In genomic region chr10:8323304-8323765, GRCm38 (mm10) we compare ENCODE assay signal across 9 mouse cellular contexts.
DNase-seq lines count a peak whose midpoint lies in the region; ATAC-seq and TF ChIP-seq lines count a peak whose summit lies in the region.
"Had no signal": no experiment of that assay in that cellular context is flagged by ENCODE, and none has a peak within 500 bp of the region (broad histone marks: within the 10 kb centered on the region; RNA-seq: fewer than 3 reads in every experiment).

No protein-coding gene starts in this region.

- intact Hi-C loops in left cerebral cortex, postnatal 14 days (cut with DNase I) = loop anchor here (5.0 kb wide), 1 partner anchor 194 kb away; the partner anchor contains the start of gene Ust

- H3K9me3 ChIP-seq in heart, embryonic 10.5 days = no peaks in the 10 kb centered on the region
- H3K9me3 ChIP-seq in forebrain, embryonic 13.5 days (replicated peaks) = no peaks in the 10 kb centered on the region
- no peaks in the 10 kb centered on the region for H3K9me3 ChIP-seq in hindbrain, embryonic 14.5 days (ENCODE audit: control insufficient read depth, low read length)

- DNase-seq in heart, adult 18-20 months = peak; percentile 51 to 83
- DNase-seq in heart, embryonic 10.5 days (ENCODE audit: low spot score) = no peak
- peak; percentile 60 for DNase-seq in brain, embryonic 14.5 days (ENCODE audit: low read depth)
- peak; percentile 68 for DNase-seq in hindbrain, embryonic 14.5 days (ENCODE audit: low spot score)
- DNase-seq in left cerebral cortex, postnatal 14 days (ENCODE audit: low spot score in 2 of 2) = peak; percentile 27 to 69
- peak; percentile 68 for DNase-seq in neural tube, embryonic 10.5 days (ENCODE audit: extremely low spot score, low spot score)

- TF ChIP-seq CTCF in brain, embryonic 14.5 days (IDR thresholded peaks at IDR 0.05; ENCODE audit: borderline replicate concordance, extremely low read depth, insufficient read depth, insufficient read length) = peak; percentile 85
- peak; percentile 68 for TF ChIP-seq CTCF in testis, adult 2 months (IDR thresholded peaks at IDR 0.05; ENCODE audit: control insufficient read depth, insufficient read depth, insufficient replicate concordance, low read depth, low read length)

- no peak for TF ChIP-seq POLR2A in brain, embryonic 14.5 days (IDR thresholded peaks at IDR 0.05; ENCODE audit: borderline replicate concordance, extremely low read depth, insufficient read depth, insufficient read length, poor library complexity, severe bottlenecking)
- no peak for TF ChIP-seq POLR2A in testis, adult 2 months (IDR thresholded peaks at IDR 0.05; ENCODE audit: control insufficient read depth, low read depth, low read length)

- WGBS in heart, embryonic 10.5 days = 46% methylated on average over 2 of the region's 2 CpGs
- WGBS in forebrain, embryonic 13.5 days = 44% methylated on average over 2 of the region's 2 CpGs
- WGBS in hindbrain, embryonic 14.5 days = 42% methylated on average over 2 of the region's 2 CpGs

- no peaks in the 10 kb centered on the region for H3K36me3 ChIP-seq in heart, embryonic 10.5 days
- H3K36me3 ChIP-seq in forebrain, embryonic 13.5 days (ENCODE audit: poor library complexity, severe bottlenecking) = no peaks in the 10 kb centered on the region
- H3K36me3 ChIP-seq in hindbrain, embryonic 14.5 days (replicated peaks; ENCODE audit: control insufficient read depth, insufficient read depth) = no peaks in the 10 kb centered on the region
- no peaks in the 10 kb centered on the region for H3K36me3 ChIP-seq in testis, adult 2 months (ENCODE audit: control insufficient read depth, insufficient read depth, low read length)
- H3K36me3 ChIP-seq: midbrain, embryonic 12.5 days had no signal

- no peak overlapping the region for H3K4me2 ChIP-seq in forebrain, embryonic 13.5 days
- no peak overlapping the region for H3K4me2 ChIP-seq in hindbrain, embryonic 14.5 days (replicated peaks)
- H3K4me2 ChIP-seq: midbrain, embryonic 12.5 days had no signal

- H3K4me3 ChIP-seq in heart, embryonic 10.5 days = no peak overlapping the region
- H3K4me3 ChIP-seq in forebrain, embryonic 13.5 days = no peak overlapping the region
- no peak overlapping the region for H3K4me3 ChIP-seq in hindbrain, embryonic 14.5 days (replicated peaks; ENCODE audit: low read length)
- H3K4me3 ChIP-seq in testis, adult 2 months (ENCODE audit: control insufficient read depth, low read depth, low read length) = no peak overlapping the region
- H3K4me3 ChIP-seq: midbrain, embryonic 12.5 days had no signal

- H3K27ac ChIP-seq in heart, embryonic 10.5 days = no peak overlapping the region
- H3K27ac ChIP-seq in forebrain, embryonic 13.5 days = no peak overlapping the region
- no peak overlapping the region for H3K27ac ChIP-seq in hindbrain, embryonic 14.5 days
- H3K27ac ChIP-seq in testis, adult 2 months (ENCODE audit: control insufficient read depth, insufficient read depth, low read depth, low read length) = no peak overlapping the region
- H3K27ac ChIP-seq: midbrain, embryonic 12.5 days had no signal

- H3K4me1 ChIP-seq in heart, embryonic 10.5 days = no peaks in the 10 kb centered on the region
- H3K4me1 ChIP-seq in forebrain, embryonic 13.5 days = no peaks in the 10 kb centered on the region
- H3K4me1 ChIP-seq in hindbrain, embryonic 14.5 days (replicated peaks; ENCODE audit: control insufficient read depth, insufficient read depth, low read length) = no peaks in the 10 kb centered on the region
- no peaks in the 10 kb centered on the region for H3K4me1 ChIP-seq in testis, adult 2 months (ENCODE audit: control insufficient read depth, insufficient read depth, low read length)
- H3K4me1 ChIP-seq: midbrain, embryonic 12.5 days had no signal

- no peak overlapping the region for H3K9ac ChIP-seq in forebrain, embryonic 13.5 days
- H3K9ac ChIP-seq in hindbrain, embryonic 14.5 days = no peak overlapping the region
- H3K9ac ChIP-seq: midbrain, embryonic 12.5 days had no signal

- H3K27me3 ChIP-seq in heart, embryonic 10.5 days (ENCODE audit: insufficient read depth, poor library complexity, severe bottlenecking) = no peaks in the 10 kb centered on the region
- no peaks in the 10 kb centered on the region for H3K27me3 ChIP-seq in forebrain, embryonic 13.5 days
- no peaks in the 10 kb centered on the region for H3K27me3 ChIP-seq in hindbrain, embryonic 14.5 days (ENCODE audit: control insufficient read depth, insufficient read depth, low read length)
- H3K27me3 ChIP-seq in testis, adult 2 months (ENCODE audit: control insufficient read depth, insufficient read depth, low read length) = no peaks in the 10 kb centered on the region
- H3K27me3 ChIP-seq: midbrain, embryonic 12.5 days had no signal

- peak; percentile 70 for ATAC-seq in forebrain, embryonic 13.5 days
- no peak; the same call in 1 of the 2 replicates for ATAC-seq in hindbrain, embryonic 14.5 days (ENCODE audit: low FRiP score)
